Mouse (Mus musculus) liver, adult (tissue): Measurements from ENCODE around the gene Lin7c.

ENCODE experiments used
- GATA4 ChIP-seq: IDR thresholded peaks from 2 replicates; pipeline ENCODE4 v1.6.1; 2014; ENCODE audit warnings: mild to moderate bottlenecking, low read length; ENCODE audit not compliant: insufficient replicate concordance

The Lin7c gene

GRCm38 (mm10) chr2:109927876-109928275 is 37.2 kb downstream of the Lin7c start:
- TF ChIP-seq GATA4 = no peak

- no peak for TF ChIP-seq GATA4
Measured at GRCm38 (mm10) chr2:109928791-109929190, 38.1 kb downstream of the Lin7c start.

- no peak for TF ChIP-seq GATA4
Measured at GRCm38 (mm10) chr2:109929256-109929655, 38.6 kb downstream of the Lin7c start.

- no peak for TF ChIP-seq GATA4
Measured at GRCm38 (mm10) chr2:109930366-109930765, 39.7 kb downstream of the Lin7c start.

GRCm38 (mm10) chr2:109930771-109931170 is 40.1 kb downstream of the Lin7c start:
- TF ChIP-seq GATA4 = no peak

- TF ChIP-seq GATA4 = no peak
Measured at GRCm38 (mm10) chr2:109931978-109932780, 41.5 kb downstream of the Lin7c start.

GRCm38 (mm10) chr2:109933151-109933550 is 42.5 kb downstream of the Lin7c start:
- no peak for TF ChIP-seq GATA4

- TF ChIP-seq GATA4 = no peak
Measured at GRCm38 (mm10) chr2:109934086-109934485, 43.4 kb downstream of the Lin7c start.

GRCm38 (mm10) chr2:109935194-109935593 is 44.5 kb downstream of the Lin7c start:
- no peak for TF ChIP-seq GATA4

- no peak for TF ChIP-seq GATA4
Measured at GRCm38 (mm10) chr2:109935754-109936409, 45.2 kb downstream of the Lin7c start.

- TF ChIP-seq GATA4 = no peak
Measured at GRCm38 (mm10) chr2:109936410-109936755, 45.7 kb downstream of the Lin7c start.

- TF ChIP-seq GATA4 = no peak
Measured at GRCm38 (mm10) chr2:109941973-109942444, 51.4 kb downstream of the Lin7c start.

GRCm38 (mm10) chr2:109942810-109943570 is 52.3 kb downstream of the Lin7c start:
- no peak for TF ChIP-seq GATA4

- no peak for TF ChIP-seq GATA4
Measured at GRCm38 (mm10) chr2:109944995-109945394, 54.3 kb downstream of the Lin7c start.

GRCm38 (mm10) chr2:109945532-109945931 is 54.9 kb downstream of the Lin7c start:
- TF ChIP-seq GATA4 = no peak

GRCm38 (mm10) chr2:109946426-109946825 is 55.8 kb downstream of the Lin7c start:
- TF ChIP-seq GATA4 = no peak
